Mouse (Mus musculus): ENCODE measurements around the gene Pim1. TPM values are rescaled to one million over a fixed set of nuclear protein-coding genes. Genes with fewer than 3 reads are reported as not detected.
"Not testable (repeated sequence)": the region's sequence is repeated elsewhere in the genome, so short reads cannot be mapped to it uniquely, and the experiment has no call there.

Pim1 gene
- polyA plus RNA-seq, 1 experiment from 2014 or later: 48.6 TPM

- Histone ChIP-seq H3K4me3 (ENCODE audit: inconsistent target) (0 out of 2 replicates have a peak overlapping the region, but pooled peaks have one; percentile 78), H3K79me2 (ENCODE audit: inconsistent target) (peaks cover 46% of the 10 kb centered on the region), H3K27ac (0 out of 2 replicates have a peak overlapping the region, but pooled peaks have one; percentile 0), H3K36me3 (ENCODE audit: inconsistent target) (peaks cover 13% of the 10 kb centered on the region; the same call in 1 of the 2 replicates)
- 19% methylated on average over 10 of the region's 10 CpGs for WGBS (ENCODE audit: missing documents)
These were observed 3.6 kb downstream of the Pim1 start for GRCm38 (mm10) chr17:29494062-29494731.

- H3K4me3 ChIP-seq (ENCODE audit: inconsistent target): no peak overlapping the region
- H3K27ac ChIP-seq: 0 out of 2 replicates have a peak overlapping the region, but pooled peaks have one; percentile 0
- peaks cover 13% of the 10 kb centered on the region; the same call in 1 of the 2 replicates for H3K36me3 ChIP-seq (ENCODE audit: inconsistent target)
- peaks cover 44% of the 10 kb centered on the region for H3K79me2 ChIP-seq (ENCODE audit: inconsistent target)
- 53% methylated on average over 6 of the region's 8 CpGs for WGBS (ENCODE audit: missing documents)
These were observed 4.2 kb downstream of the Pim1 start for GRCm38 (mm10) chr17:29494732-29495076.

GRCm38 (mm10) chr17:29496211-29497070 lies 5.9 kb downstream of the Pim1 start:
- WGBS (ENCODE audit: missing documents): 75% methylated on average over 6 of the region's 6 CpGs
- no peak overlapping the region for H3K4me3 ChIP-seq (ENCODE audit: inconsistent target)
- H3K27ac ChIP-seq: no peak overlapping the region
- peaks cover 13% of the 10 kb centered on the region; the same call in 1 of the 2 replicates for H3K36me3 ChIP-seq (ENCODE audit: inconsistent target)
- peaks cover 36% of the 10 kb centered on the region for H3K79me2 ChIP-seq (ENCODE audit: inconsistent target)

GRCm38 (mm10) chr17:29497071-29497354 lies 6.5 kb downstream of the Pim1 start:
- WGBS (ENCODE audit: missing documents): 81% methylated on average over 3 of the region's 3 CpGs
- Histone ChIP-seq H3K79me2 (ENCODE audit: inconsistent target) (peaks cover 30% of the 10 kb centered on the region), H3K4me3 (ENCODE audit: inconsistent target) (no peak overlapping the region), H3K27ac (no peak overlapping the region), H3K36me3 (ENCODE audit: inconsistent target) (peaks cover 13% of the 10 kb centered on the region; the same call in 1 of the 2 replicates)

GRCm38 (mm10) chr17:29497481-29497880 lies 6.9 kb downstream of the Pim1 start:
- H3K4me3 ChIP-seq (ENCODE audit: inconsistent target): not testable (repeated sequence)
- H3K27ac ChIP-seq: peak overlapping the region; percentile 73
- 15% methylated on average over 1 of the region's 1 CpGs for WGBS (ENCODE audit: missing documents)
- H3K79me2 ChIP-seq (ENCODE audit: inconsistent target): peaks cover 26% of the 10 kb centered on the region
- H3K36me3 ChIP-seq (ENCODE audit: inconsistent target): peaks cover 13% of the 10 kb centered on the region; the same call in 1 of the 2 replicates

- no peak overlapping the region for H3K4me3 ChIP-seq (ENCODE audit: inconsistent target)
- peaks cover 13% of the 10 kb centered on the region; the same call in 1 of the 2 replicates for H3K36me3 ChIP-seq (ENCODE audit: inconsistent target)
- whole genome bisulfite sequencing (ENCODE audit: missing documents): 6% methylated on average over 4 of the region's 4 CpGs
- peaks cover 20% of the 10 kb centered on the region for H3K79me2 ChIP-seq (ENCODE audit: inconsistent target)
- peak overlapping the region; percentile 73 for H3K27ac ChIP-seq
These were observed 7.5 kb downstream of the Pim1 start for GRCm38 (mm10) chr17:29498028-29498427.

- WGBS (ENCODE audit: missing documents): 100% methylated on average over 1 of the region's 2 CpGs
- Histone ChIP-seq H3K79me2 (ENCODE audit: inconsistent target) (peaks cover 11% of the 10 kb centered on the region), H3K27ac (peak overlapping the region; percentile 73)
- H3K4me3 ChIP-seq (ENCODE audit: inconsistent target); H3K36me3 ChIP-seq (ENCODE audit: inconsistent target): not testable (repeated sequence)
These were observed 8.4 kb downstream of the Pim1 start for GRCm38 (mm10) chr17:29498952-29499351.

GRCm38 (mm10) chr17:29499511-29499910 lies 9.0 kb downstream of the Pim1 start:
- 82% methylated on average over 6 of the region's 6 CpGs for WGBS (ENCODE audit: missing documents)
- Histone ChIP-seq H3K27ac (no peak overlapping the region), H3K79me2 (ENCODE audit: inconsistent target) (peaks cover 5% of the 10 kb centered on the region), H3K4me3 (ENCODE audit: inconsistent target) (no peak overlapping the region), H3K36me3 (ENCODE audit: inconsistent target) (peaks cover 3% of the 10 kb centered on the region; the same call in 1 of the 2 replicates)

GRCm38 (mm10) chr17:29500243-29500740 lies 9.7 kb downstream of the Pim1 start:
- Histone ChIP-seq H3K27ac (no peak overlapping the region), H3K4me3 (ENCODE audit: inconsistent target) (no peak overlapping the region), H3K79me2 (ENCODE audit: inconsistent target) (no peaks in the 10 kb centered on the region), H3K36me3 (ENCODE audit: inconsistent target) (no peaks in the 10 kb centered on the region)
- 75% methylated on average over 7 of the region's 7 CpGs for whole genome bisulfite sequencing (ENCODE audit: missing documents)

- WGBS (ENCODE audit: missing documents): 29% methylated on average over 12 of the region's 17 CpGs
- Histone ChIP-seq H3K36me3 (ENCODE audit: inconsistent target) (no peaks in the 10 kb centered on the region), H3K27ac (no peak overlapping the region), H3K4me3 (ENCODE audit: inconsistent target) (no peak overlapping the region), H3K79me2 (ENCODE audit: inconsistent target) (no peaks in the 10 kb centered on the region)
These were observed 10.4 kb downstream of the Pim1 start for GRCm38 (mm10) chr17:29500802-29501469.

- 83% methylated on average over 7 of the region's 7 CpGs for WGBS (ENCODE audit: missing documents)
- H3K79me2 ChIP-seq (ENCODE audit: inconsistent target): no peaks in the 10 kb centered on the region
- no peak overlapping the region for H3K4me3 ChIP-seq (ENCODE audit: inconsistent target)
- no peak overlapping the region for H3K27ac ChIP-seq
- H3K36me3 ChIP-seq (ENCODE audit: inconsistent target): no peaks in the 10 kb centered on the region
These were observed 11.6 kb downstream of the Pim1 start for GRCm38 (mm10) chr17:29502005-29502668.

GRCm38 (mm10) chr17:29502669-29503665 lies 12.4 kb downstream of the Pim1 start:
- no peaks in the 10 kb centered on the region for H3K36me3 ChIP-seq (ENCODE audit: inconsistent target)
- no peak overlapping the region; the same call in 1 of the 2 replicates for H3K4me3 ChIP-seq (ENCODE audit: inconsistent target)
- H3K27ac ChIP-seq: no peak overlapping the region
- 15% methylated on average over 30 of the region's 32 CpGs for WGBS (ENCODE audit: missing documents)
- H3K79me2 ChIP-seq (ENCODE audit: inconsistent target): no peaks in the 10 kb centered on the region

GRCm38 (mm10) chr17:29503700-29504099 lies 13.1 kb downstream of the Pim1 start:
- Histone ChIP-seq H3K36me3 (ENCODE audit: inconsistent target) (no peaks in the 10 kb centered on the region), H3K79me2 (ENCODE audit: inconsistent target) (no peaks in the 10 kb centered on the region), H3K27ac (no peak overlapping the region), H3K4me3 (ENCODE audit: inconsistent target) (no peak overlapping the region)
- WGBS (ENCODE audit: missing documents): 98% methylated on average over 5 of the region's 5 CpGs
